Mouse (Mus musculus) olfactory bulb, adult 2 months (tissue): ENCODE measurements at regions not wholly inside any gene's neighbourhood (a gene's known extent, or its start where the extent isn't known, plus 50 kb on each side); places are given as distances from the start of the nearest gene placed in this dataset.

ENCODE experiments used
- CTCF ChIP-seq: fragments of 200-500 bp; IDR thresholded peaks from 2 replicates; pipeline ENCODE4 v1.5.1; 2012; ENCODE audit warnings: low read depth, mild to moderate bottlenecking, low read length, moderate library complexity; ENCODE audit not compliant: insufficient read depth
- POLR2A ChIP-seq: fragments of 200-500 bp; IDR thresholded peaks from 2 replicates; pipeline ENCODE4 v1.6.1; 2012; ENCODE audit warnings: mild to moderate bottlenecking, low read depth, low read length, moderate library complexity; ENCODE audit not compliant: insufficient read depth

DNA sequence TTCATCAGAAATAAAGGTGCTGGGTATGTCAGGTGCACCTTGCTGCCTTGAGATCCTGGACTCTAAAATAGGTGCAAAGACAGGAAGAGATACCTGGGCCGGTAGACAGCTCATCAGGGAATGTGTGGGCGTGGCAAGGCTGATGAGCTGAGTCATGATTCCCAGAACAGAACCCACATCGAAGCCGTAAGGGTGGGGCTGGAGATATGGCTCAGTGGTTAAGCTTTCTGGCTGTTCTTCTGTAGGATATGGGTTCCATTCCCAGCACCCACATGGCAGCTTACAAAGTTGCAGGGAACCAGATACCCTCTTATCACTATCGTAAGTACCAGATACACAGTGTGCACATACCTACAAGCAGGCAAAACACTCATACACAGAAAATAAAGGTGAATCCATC is 219.6 kb downstream of the Lpin1 start:
- TF ChIP-seq CTCF (no peak), POLR2A (no peak)
